Mouse (Mus musculus) limb, embryonic 15.5 days (tissue): Measurements from ENCODE around the gene Sp1. TPM values are rescaled to one million over a fixed set of nuclear protein-coding genes. Genes with fewer than 3 reads are reported as not detected.

ENCODE experiments used
- ATAC-seq: fragments of 200-750 bp; cut with Nextera tagmentation; 2 replicates; pipeline ENCODE4 v1.8.0; 2017; ENCODE audit warnings: low read depth, moderate TSS enrichment; ENCODE audit not compliant: insufficient number of reproducible peaks, low FRiP score, low TSS enrichment
- H3K27ac ChIP-seq: fragments of 300-500 bp; sonication (generic); 2 replicates; pipeline ENCODE4 v1.5.1; 2015; ENCODE audit warnings: moderate library complexity, mild to moderate bottlenecking, inconsistent platforms
- H3K27me3 ChIP-seq: fragments of 300-500 bp; sonication (generic); 2 replicates; pipeline ENCODE4 v1.6.1; 2015; ENCODE audit warnings: inconsistent platforms
- H3K36me3 ChIP-seq: fragments of 300-500 bp; sonication (generic); 2 replicates; pipeline ENCODE4 v1.6.1; 2015; ENCODE audit warnings: inconsistent platforms
- H3K4me1 ChIP-seq: fragments of 300-500 bp; sonication (generic); 2 replicates; pipeline ENCODE4 v1.6.1; 2015; ENCODE audit warnings: inconsistent platforms
- H3K4me2 ChIP-seq: fragments of 300-500 bp; sonication (generic); 2 replicates; pipeline ENCODE4 v1.6.1; 2015; ENCODE audit warnings: mild to moderate bottlenecking, inconsistent platforms
- H3K4me3 ChIP-seq: fragments of 300-500 bp; sonication (generic); 2 replicates; pipeline ENCODE4 v1.5.1; 2015; ENCODE audit warnings: mild to moderate bottlenecking, inconsistent platforms
- H3K9ac ChIP-seq: fragments of 300-500 bp; sonication (generic); 2 replicates; pipeline ENCODE4 v1.6.1; 2015; ENCODE audit warnings: inconsistent platforms
- H3K9me3 ChIP-seq: fragments of 300-500 bp; sonication (generic); 2 replicates; pipeline ENCODE4 v1.6.1; 2016; ENCODE audit warnings: inconsistent platforms
- WGBS: fragments of 180-500 bp; shearing (Covaris S2); methylation state at CpG from one replicate; pipeline ENCODE4 v1.1.7; 2015; 5-methylcytosine and 5-hydroxymethylcytosine counted together
- polyA plus RNA-seq: library from polyadenylated mRNA; unstranded; fragments of >200 nt; fragmentation: Nextera tagmentation; extraction: Ambion mirVana; gene quantifications from 2 replicates; pipeline ENCODE4 v1.2.1, GENCODE M21; 2015

The Sp1 gene
- polyA plus RNA-seq, 1 experiment from 2014 or later: 11.1 TPM

DNA sequence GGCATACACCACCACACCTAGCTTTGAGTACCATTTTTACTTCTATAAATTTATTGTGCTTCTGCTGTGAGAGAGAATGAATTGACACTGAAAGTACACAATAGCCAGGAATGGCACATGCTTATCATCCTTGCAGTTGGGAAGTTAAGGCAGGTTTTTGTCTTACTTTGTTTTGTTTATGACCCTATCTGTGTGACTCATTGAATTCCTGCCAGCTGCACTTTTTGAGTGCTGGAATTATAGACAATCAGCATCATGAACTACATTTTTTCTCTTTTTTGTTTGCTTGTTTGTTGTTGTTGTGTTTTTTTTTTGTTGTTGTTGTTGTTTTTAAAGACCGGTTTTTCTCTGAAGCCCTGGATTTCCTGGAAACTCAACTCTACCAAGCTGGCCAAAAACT lies 15.0 kb downstream of the Sp1 start:
- Histone ChIP-seq H3K4me2 (no peak overlapping the region), H3K9ac (no peak overlapping the region), H3K4me3 (no peak overlapping the region), H3K9me3 (no peaks in the 10 kb centered on the region), H3K27me3 (no peaks in the 10 kb centered on the region), H3K36me3 (peaks cover 29% of the 10 kb centered on the region), H3K4me1 (no peaks in the 10 kb centered on the region), H3K27ac (no peak overlapping the region)
- 55% methylated on average over 1 of the region's 1 CpGs for WGBS
- ATAC-seq: no peak

DNA sequence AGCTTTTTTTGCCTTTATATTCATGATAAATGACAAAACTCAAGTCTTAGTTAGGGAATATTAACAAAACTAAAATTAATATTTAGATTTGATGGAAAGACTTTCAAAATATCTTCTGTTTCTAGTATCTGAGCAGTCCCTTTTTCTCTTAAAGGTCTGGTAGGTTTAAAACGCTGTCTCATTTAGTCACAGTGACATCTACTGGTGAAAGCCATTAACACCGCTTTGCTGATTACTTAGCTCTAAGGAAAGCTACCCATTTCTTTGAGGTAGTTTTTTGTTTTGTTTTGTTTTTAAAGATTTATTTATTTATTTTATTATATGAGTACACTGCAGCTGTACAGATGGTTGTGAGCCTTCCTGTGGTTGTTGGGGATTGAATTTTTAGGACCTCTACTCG lies 15.5 kb downstream of the Sp1 start:
- Histone ChIP-seq H3K36me3 (peaks cover 34% of the 10 kb centered on the region), H3K4me2 (no peak overlapping the region), H3K27ac (no peak overlapping the region), H3K4me3 (no peak overlapping the region), H3K27me3 (no peaks in the 10 kb centered on the region), H3K9ac (no peak overlapping the region), H3K9me3 (no peaks in the 10 kb centered on the region), H3K4me1 (no peaks in the 10 kb centered on the region)
- ATAC-seq: no peak
- 56% methylated on average over 3 of the region's 3 CpGs for WGBS

DNA sequence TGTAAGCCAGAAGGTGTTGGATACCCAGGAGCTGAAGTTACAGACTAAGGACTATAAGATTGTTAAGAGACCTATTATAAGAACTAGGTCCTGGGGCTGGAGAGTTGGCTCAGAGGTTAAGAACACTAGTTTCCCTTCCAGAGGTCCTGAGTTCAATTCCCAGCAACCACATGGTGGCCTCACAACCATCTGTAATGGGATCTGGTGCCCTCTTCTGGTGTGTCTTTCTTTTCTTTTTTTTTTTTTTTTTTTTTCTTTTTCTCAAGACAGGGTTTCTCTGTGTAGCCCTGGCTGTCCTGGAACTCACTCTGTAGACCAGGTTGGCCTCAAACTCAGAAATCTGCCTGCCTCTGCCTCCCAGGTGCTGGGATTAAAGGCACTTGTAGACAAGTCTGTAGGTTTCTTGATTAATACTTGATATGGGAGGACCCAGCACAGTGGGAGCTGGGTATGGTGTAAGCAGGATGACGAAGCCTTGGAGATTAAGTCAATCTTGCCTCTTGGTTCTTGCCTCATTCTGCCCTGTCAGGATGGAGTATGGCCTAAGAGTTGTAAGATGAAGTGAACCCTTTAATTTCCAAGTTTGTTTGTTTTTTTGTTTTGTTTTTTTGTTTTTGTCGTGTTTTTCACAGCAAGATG lies 17.8 kb downstream of the Sp1 start:
- WGBS: 89% methylated on average over 2 of the region's 2 CpGs
- Histone ChIP-seq H3K27me3 (no peaks in the 10 kb centered on the region), H3K4me3 (no peak overlapping the region), H3K4me2 (no peak overlapping the region), H3K9ac (no peak overlapping the region), H3K4me1 (no peaks in the 10 kb centered on the region), H3K36me3 (peaks cover 52% of the 10 kb centered on the region), H3K9me3 (no peaks in the 10 kb centered on the region), H3K27ac (no peak overlapping the region)
- no peak for ATAC-seq

DNA sequence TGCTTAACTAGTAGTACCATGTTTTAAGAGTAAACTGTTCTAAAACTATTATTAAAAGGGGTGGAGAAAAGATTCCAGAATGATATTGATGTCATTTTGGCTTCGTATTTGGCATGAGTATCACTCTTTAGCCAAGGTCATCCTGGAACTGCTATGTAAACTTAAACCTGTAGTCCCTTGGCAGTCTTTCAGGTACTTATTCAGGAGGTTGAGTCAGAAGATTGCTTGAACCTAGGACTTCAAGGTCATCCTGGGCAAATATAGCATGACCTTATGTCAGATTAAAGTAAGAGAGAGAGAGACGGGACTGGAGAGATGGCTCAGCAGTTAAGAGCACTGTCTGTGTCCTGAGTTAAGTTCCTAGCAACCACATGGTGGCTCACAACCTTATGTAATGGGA lies 18.7 kb downstream of the Sp1 start:
- Histone ChIP-seq H3K4me2 (no peak overlapping the region), H3K4me3 (no peak overlapping the region), H3K36me3 (peaks cover 57% of the 10 kb centered on the region), H3K27me3 (no peaks in the 10 kb centered on the region), H3K4me1 (no peaks in the 10 kb centered on the region), H3K27ac (no peak overlapping the region), H3K9ac (no peak overlapping the region), H3K9me3 (no peaks in the 10 kb centered on the region)
- WGBS: 87% methylated on average over 2 of the region's 2 CpGs
- ATAC-seq: no peak

DNA sequence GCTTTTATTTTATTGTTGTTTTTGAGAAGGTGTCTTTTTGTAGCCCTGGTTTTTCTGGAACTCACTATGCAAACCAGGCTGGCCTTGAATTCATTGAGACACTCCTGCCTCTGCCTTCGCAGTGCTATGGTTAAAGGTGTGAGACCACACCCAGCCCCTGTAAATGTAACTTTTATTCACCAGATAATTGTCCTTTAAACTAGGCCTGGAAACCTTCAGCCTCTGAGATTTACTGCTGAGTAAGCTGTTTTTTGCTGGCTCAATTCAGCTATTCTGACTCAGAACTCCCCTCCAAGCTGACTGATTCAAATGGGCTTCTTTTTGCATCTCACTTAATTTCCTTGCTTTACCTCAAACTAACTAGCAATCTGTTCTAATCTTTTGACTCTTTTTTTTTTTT lies 21.0 kb downstream of the Sp1 start:
- Histone ChIP-seq H3K27ac (no peak overlapping the region), H3K36me3 (peaks cover 79% of the 10 kb centered on the region), H3K4me1 (no peaks in the 10 kb centered on the region), H3K9ac (no peak overlapping the region), H3K4me2 (no peak overlapping the region), H3K4me3 (no peak overlapping the region), H3K9me3 (no peaks in the 10 kb centered on the region), H3K27me3 (no peaks in the 10 kb centered on the region)
- no peak for ATAC-seq
- WGBS: 95% methylated on average over 1 of the region's 1 CpGs

DNA sequence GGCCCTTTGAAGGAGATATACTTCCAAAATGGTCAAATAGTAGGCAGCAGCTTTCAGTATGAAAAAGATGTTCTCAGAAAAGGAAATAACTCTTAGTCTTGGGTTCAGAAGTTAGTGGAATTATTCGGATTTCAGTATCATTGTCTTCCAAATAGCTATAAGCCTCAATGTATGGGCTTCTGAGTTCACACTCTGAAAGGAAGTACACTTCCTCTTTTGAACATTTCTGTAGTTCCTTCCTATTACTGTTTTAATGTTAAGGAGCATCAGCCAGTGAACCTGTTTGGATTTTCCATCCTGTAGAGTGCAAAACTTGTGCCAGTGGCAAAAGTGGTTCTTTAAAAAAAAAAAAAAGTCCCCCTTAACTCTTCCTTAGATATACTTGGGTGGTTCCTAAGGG lies 26.1 kb downstream of the Sp1 start:
- WGBS: 87% methylated on average over 1 of the region's 1 CpGs
- no peak overlapping the region for H3K4me2 ChIP-seq
- H3K27ac ChIP-seq: no peak overlapping the region
- no peaks in the 10 kb centered on the region for H3K4me1 ChIP-seq
- no peak overlapping the region for H3K9ac ChIP-seq
- peaks cover 80% of the 10 kb centered on the region for H3K36me3 ChIP-seq
- no peaks in the 10 kb centered on the region for H3K9me3 ChIP-seq
- no peak overlapping the region for H3K4me3 ChIP-seq
- ATAC-seq: no peak
- no peaks in the 10 kb centered on the region for H3K27me3 ChIP-seq

DNA sequence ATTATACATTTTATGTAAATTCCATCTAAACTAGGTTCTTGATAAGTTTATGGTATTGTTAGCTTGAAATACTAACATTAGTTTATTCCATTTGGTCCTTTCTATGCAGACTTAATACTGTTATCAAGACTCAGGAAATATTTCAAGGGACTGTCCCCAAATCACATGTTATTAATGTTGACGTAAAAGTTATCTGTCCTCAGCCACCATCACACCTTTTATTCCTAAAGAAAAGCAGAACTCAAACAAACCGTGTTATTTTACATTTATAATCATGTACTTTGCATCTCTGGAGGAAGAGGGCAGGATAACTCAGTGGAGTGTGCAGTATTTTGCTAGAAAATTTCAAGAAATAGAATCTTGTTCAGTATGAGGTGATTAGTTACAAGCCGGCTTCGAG lies 27.2 kb downstream of the Sp1 start:
- ATAC-seq: no peak

DNA sequence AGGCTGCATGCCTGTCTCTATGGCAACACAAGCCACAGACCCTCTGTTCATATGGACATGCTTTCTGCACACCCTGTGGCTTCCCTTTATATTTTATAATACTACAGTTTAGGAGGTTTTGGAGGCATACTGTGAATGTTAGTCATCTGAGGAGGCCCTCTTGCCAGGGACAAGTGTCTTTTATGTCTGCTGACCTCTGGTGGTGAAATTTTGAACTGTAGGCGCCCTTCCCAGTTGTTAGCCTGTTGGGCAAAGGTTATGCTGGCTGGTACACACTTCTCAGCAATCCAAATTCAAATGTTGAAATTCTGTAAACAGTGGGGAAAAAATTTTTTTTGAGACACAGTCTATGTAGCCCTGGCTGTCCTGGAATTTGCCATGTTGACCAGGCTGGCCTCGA lies 36.5 kb downstream of the Sp1 start:
- Histone ChIP-seq H3K4me1 (no peaks in the 10 kb centered on the region), H3K9ac (no peak overlapping the region), H3K9me3 (no peaks in the 10 kb centered on the region), H3K36me3 (peaks cover 10% of the 10 kb centered on the region), H3K27ac (no peak overlapping the region), H3K27me3 (no peaks in the 10 kb centered on the region), H3K4me3 (no peak overlapping the region), H3K4me2 (no peak overlapping the region)
- WGBS: 47% methylated on average over 2 of the region's 2 CpGs
- ATAC-seq: no peak

More for the DNA sequence above, 27.2 kb downstream of the Sp1 start:
- no peak overlapping the region for H3K27ac ChIP-seq
- no peak overlapping the region for H3K9ac ChIP-seq
- H3K36me3 ChIP-seq: peaks cover 77% of the 10 kb centered on the region
- H3K4me3 ChIP-seq: no peak overlapping the region
- no peaks in the 10 kb centered on the region for H3K4me1 ChIP-seq
- H3K9me3 ChIP-seq: no peaks in the 10 kb centered on the region
- 91% methylated on average over 4 of the region's 4 CpGs for WGBS
- no peak overlapping the region for H3K4me2 ChIP-seq
- H3K27me3 ChIP-seq: no peaks in the 10 kb centered on the region

DNA sequence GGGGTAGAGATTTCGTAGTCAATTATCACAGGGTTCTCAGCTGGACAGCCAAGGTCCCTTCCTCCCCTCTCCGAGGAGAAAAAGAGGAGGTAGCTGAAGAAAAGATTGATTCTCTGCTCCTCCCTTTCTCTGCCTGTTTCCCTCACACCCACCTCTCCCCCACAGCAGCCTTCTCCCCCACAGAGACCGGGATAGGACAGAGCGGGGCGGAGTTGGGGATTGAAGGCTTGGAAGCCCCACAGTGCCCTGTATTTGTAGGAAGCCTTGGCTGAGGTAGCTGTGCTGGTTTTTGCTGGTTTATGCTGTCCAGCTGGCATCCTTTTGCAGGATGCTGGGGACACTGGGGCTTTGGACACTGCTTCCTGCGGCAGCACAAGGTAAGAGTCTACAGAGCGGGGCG lies 39.2 kb downstream of the Sp1 start, which contains the start of gene Amhr2:
Amhr2 (plus strand) TSS at position 222 of the 400 bp plus-strand sequence.
- no peaks in the 10 kb centered on the region for H3K27me3 ChIP-seq

DNA sequence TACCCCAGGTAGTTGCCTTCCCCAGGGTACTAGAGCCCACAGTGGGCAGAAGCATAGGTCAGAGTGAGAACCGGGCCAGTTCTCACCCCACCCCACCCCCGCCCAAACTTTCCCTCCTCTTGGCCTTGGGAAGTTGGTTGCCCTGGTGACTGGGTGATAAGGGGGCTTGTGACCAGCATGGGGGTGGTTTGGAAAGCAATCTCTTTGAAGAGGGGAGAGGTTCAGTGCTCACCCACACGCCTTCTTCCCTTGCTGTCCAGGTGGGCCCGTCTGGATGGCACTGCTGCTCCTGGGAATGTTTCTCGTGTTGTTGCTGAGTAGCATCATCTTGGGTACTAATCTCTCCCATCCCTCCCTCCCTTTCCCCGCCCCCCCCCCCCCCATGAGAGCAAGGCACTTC lies 40.5 kb downstream of the Sp1 start:
- H3K36me3 ChIP-seq: no peaks in the 10 kb centered on the region
- no peak overlapping the region for H3K4me3 ChIP-seq
- WGBS: 49% methylated on average over 5 of the region's 6 CpGs
- no peak overlapping the region for H3K4me2 ChIP-seq
- no peaks in the 10 kb centered on the region for H3K27me3 ChIP-seq
- no peak for ATAC-seq
- no peaks in the 10 kb centered on the region for H3K9me3 ChIP-seq
- H3K9ac ChIP-seq: no peak overlapping the region
- H3K27ac ChIP-seq: no peak overlapping the region
- H3K4me1 ChIP-seq: no peaks in the 10 kb centered on the region

More for the DNA sequence above, 39.2 kb downstream of the Sp1 start, which contains the start of gene Amhr2:
- H3K27ac ChIP-seq: no peak within 1 kb of the TSS
- H3K4me2 ChIP-seq: no peak within 1 kb of the TSS
- H3K36me3 ChIP-seq: no peaks in the 10 kb centered on the region
- ATAC-seq: no peak
- H3K9ac ChIP-seq: no peak within 1 kb of the TSS
- H3K4me3 ChIP-seq: no peak within 1 kb of the TSS
- H3K9me3 ChIP-seq: no peaks in the 10 kb centered on the region
- no peaks in the 10 kb centered on the region for H3K4me1 ChIP-seq
- 65% methylated on average over 8 of the region's 8 CpGs for WGBS

DNA sequence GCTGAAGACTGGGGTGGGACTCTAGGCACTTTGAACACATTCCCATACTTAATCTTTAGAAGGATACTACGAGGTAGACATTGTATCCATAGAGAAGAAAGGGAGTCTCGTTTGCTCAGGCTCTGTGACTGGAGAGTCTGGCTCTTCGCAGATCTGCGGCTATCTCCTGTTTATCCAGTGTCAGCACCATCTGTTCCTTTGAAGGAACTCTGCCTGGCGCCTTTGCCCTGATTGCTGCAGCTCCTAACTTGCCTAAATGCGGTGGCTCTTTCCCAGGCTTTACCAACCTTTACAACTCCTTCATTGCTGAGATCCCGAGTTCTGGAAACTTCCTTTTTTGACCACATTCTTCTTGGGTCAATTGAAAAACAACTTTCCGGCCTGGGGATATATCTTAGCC lies 43.4 kb downstream of the Sp1 start:
- H3K9ac ChIP-seq: no peak overlapping the region
- no peak for ATAC-seq
- no peak overlapping the region for H3K4me3 ChIP-seq
- H3K4me1 ChIP-seq: no peaks in the 10 kb centered on the region
- H3K9me3 ChIP-seq: no peaks in the 10 kb centered on the region
- H3K4me2 ChIP-seq: no peak overlapping the region
- no peak overlapping the region for H3K27ac ChIP-seq
- no peaks in the 10 kb centered on the region for H3K27me3 ChIP-seq
- no peaks in the 10 kb centered on the region for H3K36me3 ChIP-seq
- WGBS: 42% methylated on average over 8 of the region's 8 CpGs

DNA sequence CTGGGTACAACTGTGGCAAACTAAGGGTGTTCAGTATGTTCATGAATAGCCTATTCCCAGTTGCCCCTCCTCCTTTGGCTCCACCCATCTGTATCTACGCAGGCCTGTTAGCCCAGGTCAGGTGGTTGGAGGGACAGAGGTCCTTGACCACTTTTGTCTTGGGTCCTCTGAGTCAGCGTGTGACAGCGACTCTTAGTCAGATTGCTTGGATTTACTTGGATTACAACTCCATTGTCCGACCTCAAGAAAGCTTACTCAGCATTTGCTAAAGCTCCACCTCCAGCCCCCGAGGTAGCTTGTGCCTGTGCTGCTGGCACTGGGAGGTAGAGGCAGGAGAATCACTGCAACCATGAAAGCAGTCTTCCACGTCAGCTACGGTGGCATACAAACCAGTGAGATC lies 45.0 kb downstream of the Sp1 start:
- H3K4me2 ChIP-seq: no peak overlapping the region

More for the DNA sequence above, 45.0 kb downstream of the Sp1 start:
- 38% methylated on average over 7 of the region's 7 CpGs for WGBS
- Histone ChIP-seq H3K4me1 (no peaks in the 10 kb centered on the region), H3K36me3 (no peaks in the 10 kb centered on the region), H3K4me3 (no peak overlapping the region), H3K9ac (no peak overlapping the region), H3K27me3 (no peaks in the 10 kb centered on the region), H3K9me3 (no peaks in the 10 kb centered on the region), H3K27ac (no peak overlapping the region)
- no peak for ATAC-seq
